Mouse (Mus musculus) cerebellum, adult 9-11 months (tissue): ENCODE measurements around the gene Gm20503.

Source experiments
- DNase-seq: peaks from one replicate; pipeline ENCODE4 v3.0.0; 2022

The Gm20503 gene

DNA sequence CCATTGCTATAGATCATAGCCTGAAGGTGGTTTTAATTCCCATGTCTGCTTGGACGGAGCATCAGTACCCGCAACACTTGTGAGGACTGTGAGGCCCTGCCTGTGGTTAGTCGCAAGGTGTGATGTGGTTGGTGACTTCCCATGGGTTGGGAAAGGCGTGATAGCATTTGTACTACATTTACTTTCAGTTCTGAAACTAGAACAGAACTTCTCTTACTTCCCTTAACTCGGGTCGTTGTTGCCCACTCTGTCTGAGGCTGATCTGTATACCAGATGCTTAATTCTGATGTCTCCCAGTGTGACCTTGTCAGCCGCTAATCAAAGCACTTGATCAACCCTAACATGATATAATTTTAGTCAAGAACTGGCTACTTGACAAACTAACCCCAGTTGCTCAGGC lies 6.2 kb downstream of the Gm20503 start:
- no peak for DNase-seq

DNA sequence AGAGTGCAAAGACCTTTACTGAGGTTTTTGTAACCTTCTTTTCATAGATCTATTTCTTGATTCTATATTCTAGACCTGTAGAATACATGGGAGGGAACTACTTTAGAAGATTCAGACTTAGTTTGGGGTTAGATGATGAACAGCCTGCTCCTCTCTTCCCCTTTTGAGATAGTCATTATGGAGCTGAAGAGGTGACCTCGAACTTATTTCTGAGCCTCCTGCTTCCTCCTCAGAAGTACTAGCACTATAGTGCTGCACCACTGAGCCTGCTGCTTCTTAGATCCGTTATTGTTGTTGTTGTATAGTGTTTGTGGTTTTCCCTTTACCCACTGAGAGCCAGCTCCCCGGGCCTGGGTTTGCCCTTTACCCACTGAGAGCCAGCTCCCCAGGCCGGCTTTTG lies 6.7 kb downstream of the Gm20503 start:
- DNase-seq, result no peak

DNA sequence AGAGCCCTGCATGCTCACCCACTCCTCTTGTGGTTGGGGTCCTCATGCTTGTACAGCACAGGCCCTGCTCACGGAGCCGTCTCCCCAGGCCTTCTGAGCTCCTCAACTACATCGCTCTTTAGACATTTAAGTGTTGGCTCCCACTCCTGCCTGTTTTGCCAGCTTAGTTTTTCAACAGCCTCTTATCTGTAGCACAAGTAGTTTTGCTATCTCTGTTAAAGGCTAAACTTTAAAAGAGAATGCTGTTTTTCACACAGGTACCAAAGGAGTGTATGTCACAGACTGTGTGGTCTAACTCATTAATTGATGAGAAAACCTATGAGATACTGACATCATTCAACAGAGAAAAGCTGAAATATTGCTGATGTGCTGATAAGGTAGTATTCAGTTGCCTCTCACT lies 8.4 kb downstream of the Gm20503 start:
- no peak for DNase-seq

DNA sequence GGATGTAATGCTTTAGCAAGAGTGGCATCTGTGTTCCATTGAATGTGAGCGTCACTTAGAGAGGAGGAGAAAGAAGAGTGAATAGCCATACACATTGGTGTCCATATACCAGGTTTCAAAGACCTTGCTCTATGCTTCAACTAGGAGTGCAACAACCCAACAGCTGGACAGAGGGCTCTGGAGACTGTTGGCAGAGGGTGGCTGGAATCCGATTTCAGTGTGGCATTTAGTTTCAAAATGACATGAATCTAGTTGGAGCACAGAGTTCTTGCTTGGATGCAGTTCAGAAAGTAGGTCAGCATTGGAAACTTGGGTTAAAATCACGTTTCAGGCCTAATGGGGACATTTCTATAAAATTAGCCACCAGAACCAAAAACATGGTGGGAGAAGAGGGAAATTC lies 12.2 kb downstream of the Gm20503 start:
- DNase-seq, result no peak

DNA sequence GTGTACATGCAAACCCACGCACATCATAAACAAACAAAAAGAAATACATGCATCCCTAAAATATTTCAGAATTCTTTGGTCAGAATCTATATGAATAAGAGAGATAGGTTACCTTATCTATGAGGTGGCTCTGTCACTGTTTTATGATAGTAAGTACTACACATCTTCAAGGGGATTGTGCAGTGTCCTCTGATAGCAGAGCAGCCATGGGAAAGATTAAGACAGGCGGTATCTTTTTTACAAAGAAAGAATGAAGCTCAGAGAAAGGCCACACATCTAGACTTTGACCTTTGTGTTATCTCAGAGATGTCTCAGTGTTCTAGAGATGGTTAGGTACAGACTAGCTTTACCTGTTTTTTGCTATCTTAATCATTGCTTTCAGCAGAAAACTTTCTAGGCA lies 13.9 kb downstream of the Gm20503 start:
- DNase-seq, result no peak

DNA sequence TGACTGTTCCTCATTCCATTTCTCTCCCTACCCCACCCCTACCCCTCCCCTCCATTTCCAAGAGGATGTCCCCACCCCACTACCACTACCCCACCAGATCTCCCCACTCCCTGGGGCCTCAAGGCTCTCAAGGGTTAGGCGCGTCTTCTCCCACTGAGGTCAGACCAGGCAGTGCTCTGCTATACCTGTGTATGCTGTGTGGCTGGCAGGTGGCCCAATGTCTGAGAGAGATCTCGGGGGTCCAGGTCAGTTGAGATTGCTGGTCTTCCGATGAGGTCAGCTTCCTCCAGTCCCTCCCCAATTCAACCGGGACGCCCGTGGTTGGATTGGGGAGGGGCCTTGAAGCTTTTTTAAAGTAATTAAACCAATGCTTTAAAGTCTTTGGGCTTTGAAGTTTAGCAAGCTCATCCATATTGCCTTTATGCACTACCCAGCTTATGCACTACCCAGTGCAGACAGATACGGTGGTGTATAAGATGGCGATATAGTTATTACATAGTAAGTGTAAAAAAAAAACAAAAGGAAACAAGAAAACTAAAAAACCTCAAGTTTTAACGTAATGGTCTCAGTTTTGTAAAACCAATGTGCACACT lies 31.4 kb downstream of the Gm20503 start:
- DNase-seq, result peak; percentile 50

DNA sequence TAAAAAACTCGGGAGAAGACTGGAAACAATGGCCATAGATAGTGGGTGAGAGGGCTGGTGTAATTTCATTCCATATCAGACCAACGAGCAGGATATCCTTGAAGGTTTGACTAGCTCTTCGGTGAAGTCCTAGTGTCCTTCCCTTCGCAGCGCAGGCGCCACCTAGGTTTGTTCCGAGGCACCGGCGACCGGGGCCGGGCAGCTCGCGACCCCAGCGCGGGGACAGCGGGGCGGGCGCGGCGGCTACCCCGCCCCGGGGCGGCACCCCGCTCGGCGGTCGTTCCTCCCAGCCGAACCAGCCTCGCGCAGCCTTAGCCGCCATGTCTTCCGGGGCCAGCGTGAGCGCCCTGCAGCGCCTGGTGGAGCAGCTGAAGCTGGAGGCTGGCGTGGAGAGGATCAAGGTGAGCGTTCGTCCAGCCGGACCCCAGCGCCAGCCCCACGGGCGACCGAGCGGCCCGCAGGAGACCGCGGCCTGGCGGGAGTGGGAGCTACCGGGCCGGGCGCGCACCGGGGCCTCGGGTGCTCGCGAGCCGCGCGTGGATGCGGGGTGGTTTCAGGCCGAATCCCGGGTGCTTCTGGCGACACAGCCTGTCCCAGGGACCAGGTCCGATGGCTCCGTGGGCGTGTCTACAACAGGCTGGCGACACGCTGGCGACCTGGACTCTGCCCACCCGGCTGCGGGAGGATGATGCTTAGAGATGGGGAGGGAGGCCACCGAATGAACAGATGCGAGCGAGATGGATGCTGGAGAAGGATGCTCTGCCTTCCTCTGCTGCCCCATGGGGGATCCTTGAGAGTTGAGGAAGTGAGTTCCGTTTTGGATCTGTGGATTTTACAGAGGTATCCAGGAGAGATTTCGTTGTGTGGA lies 32.1 kb downstream of the Gm20503 start, which contains the start of gene Gng10:
TSS of gene Gng10 (plus strand) at position 171 of the 868 bp plus-strand sequence.
- DNase-seq, result peak; percentile 77

DNA sequence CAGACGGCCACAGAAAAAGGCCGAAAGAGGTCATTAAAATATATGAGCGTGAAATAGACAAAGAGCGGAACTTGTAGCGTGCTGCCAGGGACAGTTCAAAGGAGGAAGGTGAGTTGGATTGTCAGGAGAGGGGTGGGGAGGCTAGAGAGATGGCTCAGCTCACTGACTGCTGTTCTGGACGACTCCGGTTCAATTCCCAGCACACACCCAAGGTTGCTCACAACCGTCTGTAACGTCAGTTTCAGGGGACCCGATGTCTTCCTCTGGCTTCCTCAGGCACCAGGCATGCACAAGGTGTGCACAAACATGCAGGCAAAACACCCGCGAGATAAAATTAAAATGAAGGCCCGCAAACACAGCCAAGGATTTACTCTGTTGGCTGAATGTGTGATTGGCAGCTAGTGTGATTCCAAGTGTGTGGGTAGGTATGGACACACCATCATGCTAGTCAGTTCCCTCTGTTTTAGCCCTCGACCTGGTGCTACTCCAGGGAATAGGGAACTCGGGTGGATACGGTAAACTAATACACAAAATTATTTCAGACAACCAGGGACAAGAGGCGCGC lies 32.9 kb downstream of the Gm20503 start:
- DNase-seq, result peak; percentile 23

DNA sequence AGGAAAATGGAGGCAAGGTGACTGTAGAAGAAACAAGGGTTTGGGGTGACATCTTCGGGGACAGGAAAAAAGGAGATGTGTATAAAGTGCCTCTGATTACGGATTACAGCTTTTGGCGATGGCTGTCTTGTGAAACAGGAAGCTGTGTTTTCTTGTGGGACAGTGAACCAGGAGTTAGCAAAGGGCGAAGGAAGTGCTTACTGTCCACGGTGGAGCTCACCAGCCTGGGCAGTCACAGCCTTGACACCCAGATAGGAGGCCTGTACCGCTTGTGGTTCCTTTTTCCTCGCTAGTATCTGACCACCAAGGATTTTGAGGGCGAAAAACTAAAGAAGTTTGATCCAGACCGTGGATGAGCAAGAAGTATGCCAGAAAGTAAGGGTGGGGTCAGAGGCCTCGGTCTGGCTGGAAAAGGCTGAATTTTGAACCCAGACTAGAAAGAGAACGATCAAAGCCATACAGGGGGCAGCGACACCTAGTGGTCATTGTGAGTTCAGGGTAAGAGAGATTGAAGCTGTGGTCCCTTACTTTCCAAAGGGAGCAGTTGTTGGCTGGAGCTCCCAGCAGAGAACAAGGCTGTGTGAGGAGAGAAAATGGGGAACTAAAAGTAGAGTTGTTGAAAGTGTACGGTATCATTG lies 33.6 kb downstream of the Gm20503 start:
- peak; percentile 68 for DNase-seq

DNA sequence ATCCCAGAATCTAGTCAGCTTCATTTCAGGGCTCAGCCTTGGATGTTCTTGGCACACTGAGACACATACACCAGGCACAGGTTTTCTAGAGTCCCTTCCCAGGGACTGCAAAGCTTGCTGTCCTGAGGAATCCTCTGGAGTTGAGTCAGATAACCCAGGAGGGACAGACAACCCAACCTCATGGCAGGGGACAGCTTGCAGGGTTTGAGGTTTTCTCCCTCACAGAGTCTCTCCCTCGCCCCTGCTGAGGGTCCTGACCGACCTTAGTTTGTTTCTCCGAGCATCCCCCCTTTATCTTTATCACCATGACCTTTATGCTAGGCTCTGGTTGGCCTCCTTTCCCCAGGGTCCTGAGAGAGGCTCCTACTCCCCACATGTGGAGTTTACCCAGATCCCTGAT lies 34.5 kb downstream of the Gm20503 start:
- DNase-seq, result no peak

DNA sequence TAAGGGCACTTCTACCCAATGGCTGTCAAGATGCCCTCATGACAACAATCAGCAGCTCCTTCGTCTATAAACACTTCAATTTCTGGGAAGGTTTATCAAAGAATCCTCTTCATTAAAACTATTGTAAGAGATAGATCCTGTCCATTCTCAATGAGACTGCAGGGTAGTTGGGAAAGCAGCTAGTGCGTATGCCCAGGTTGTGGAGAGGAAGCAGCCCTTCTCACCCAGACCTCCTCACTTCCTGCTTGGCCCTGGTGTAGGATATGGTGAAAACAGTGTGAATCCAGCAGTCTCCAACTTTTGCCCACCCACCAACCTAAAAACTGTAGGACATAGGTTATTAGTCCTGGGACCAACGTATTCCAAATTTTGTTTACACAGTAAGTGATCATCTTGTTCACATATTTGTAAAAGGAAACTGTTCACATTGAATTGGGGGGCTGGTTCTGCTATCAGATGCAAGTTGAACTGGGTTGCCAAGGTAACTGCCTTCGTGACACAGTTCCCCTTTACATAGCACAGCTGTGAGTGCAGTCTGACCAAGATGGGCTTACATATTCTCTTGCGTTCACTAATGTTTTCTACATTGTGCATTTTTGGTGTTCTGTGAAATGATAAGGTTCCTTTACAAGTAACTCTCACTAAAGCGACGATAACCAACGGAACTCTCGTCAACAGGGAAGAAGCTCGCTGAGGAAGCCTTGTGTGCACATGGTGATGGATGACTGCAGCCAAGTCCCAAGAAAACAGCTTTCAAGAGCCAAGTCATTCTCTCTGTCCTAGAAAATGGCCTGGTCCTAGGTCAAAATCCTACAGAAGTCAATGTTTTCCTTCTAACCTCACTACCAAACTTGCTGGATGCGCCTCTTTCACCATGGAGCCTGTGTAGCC lies 37.6 kb downstream of the Gm20503 start:
- DNase-seq, result no peak

DNA sequence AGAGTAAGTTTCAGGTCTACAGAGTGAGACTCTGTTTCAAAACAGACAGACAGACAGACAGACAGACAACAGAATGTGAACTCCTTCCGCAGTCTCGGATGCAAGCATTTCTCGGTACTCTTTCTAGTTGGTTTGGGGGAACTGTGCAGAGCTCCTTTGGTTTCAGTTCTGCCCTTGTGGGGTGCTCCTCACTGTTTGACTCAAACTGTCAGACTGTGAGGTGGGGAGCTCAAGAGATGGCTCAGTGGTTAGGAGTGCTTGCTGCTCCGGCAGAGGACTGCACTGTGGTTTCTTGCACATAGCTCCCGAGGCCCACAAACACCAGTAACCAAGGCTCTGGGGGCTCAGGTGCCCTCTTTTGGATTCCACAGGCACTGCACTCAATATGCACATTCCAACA lies 40.1 kb downstream of the Gm20503 start:
- DNase-seq, result no peak

DNA sequence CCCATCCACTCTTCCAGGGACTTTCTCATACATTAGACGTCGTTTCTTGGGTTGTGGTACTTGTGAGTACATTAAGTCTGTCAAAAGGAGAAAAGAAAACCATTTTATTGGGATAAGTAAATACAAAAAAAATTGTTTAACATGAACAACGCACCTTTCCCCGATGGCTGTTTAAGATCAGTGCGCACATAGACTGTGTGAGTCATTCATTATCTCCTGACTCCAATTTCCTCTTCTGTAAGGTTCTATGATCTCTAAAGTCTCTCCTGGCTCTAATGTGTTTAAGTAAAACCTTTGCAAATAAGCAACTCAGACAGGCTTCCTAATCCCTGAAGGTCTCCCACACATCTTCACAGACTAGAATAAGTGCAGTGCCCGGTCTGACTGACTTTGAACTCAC lies 40.9 kb downstream of the Gm20503 start:
- no peak for DNase-seq

DNA sequence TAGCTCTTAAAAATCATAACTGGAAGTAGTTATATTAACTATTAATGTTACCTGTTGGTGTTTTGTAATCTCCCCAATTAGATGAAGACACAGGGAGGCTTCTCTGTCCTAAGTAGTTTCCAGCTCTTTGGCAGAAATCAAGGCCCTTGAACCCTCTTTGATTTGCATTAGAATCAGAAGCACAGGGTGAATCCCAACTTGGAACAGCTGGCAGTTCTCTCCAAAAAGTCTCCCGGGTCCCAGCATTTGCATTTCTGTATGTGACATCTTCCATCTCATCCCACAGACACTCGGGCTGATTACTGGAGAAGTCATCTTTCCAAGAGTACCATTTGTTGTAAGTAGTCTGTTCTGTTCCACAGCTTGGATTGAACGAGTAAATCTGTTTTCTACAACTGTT lies 44.2 kb downstream of the Gm20503 start:
- DNase-seq, result no peak

DNA sequence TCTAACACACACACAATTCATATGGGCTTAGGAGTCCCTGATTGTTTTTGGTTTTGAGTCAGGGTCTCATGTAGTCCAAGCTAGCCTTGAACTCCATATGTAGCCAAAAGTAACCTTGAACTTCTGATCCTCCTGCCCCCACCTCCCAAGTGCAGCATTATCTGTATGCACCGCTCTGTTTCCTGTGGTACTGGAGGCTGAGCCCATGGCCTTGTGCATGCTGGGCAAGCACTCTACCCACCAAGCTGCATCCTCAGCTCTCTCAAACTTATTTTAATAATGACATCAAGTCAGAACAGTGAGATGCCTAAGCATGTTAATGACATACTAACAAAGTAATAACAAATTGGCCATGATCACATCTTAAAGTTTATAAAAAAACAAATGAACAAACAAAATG lies 48.1 kb downstream of the Gm20503 start:
- DNase-seq, result no peak

DNA sequence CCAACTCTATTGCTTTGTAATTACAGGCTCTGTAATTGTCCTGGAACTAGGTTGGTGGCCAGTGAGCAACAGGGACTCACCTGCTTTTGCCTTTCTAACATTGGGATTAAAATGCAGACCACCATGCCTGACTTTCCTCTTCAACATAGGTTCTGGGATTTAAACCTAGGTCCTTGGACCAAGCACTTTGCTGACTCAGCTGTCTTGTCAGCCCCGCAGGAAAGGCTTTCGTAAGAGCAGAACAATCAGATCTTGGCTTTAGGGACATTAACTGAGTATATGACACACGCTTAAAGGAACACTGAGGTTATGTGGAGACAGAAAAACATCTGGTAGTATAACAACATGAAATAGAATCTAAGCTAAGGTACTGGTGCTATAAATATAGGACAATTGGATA lies 54.9 kb downstream of the Gm20503 start:
- no peak for DNase-seq

DNA sequence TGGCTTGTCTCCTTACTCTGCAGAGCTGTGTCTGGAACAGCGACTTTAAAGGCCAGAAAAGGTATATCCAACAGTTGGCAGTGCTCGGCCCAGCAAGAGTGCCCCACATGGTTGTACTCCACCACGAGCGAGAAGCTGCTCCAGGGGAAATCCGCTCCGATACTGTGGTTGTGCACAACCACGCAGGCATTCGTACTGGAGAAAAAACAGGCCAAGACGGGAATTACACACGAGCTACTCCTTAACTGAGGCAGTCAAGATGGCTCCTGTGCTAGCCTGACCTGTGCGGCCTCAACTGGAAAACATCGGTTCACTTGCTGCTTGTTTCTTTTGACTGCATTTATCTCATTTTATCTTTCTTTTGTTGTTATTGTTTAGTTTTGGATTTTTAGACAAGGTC lies 59.5 kb downstream of the Gm20503 start:
- no peak for DNase-seq

DNA sequence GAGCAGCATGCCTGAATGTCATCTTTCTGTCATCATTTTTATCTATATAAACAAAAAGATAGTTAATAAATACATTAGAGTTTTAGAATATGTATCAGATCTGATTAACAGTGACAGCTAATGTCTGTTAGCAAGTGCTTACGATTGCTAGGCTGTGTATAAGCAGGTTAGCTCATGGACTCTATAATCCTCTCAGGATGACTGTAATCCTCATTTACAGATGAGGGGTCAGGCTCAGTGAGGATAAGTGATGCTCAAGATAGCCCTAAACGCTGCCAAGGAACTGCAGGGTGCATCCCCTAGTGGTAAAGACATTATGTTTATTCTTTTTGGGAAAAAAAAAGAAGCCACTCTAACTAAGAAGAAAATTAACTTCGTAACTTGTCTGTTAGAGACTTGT lies 66.3 kb downstream of the Gm20503 start:
- no peak for DNase-seq

DNA sequence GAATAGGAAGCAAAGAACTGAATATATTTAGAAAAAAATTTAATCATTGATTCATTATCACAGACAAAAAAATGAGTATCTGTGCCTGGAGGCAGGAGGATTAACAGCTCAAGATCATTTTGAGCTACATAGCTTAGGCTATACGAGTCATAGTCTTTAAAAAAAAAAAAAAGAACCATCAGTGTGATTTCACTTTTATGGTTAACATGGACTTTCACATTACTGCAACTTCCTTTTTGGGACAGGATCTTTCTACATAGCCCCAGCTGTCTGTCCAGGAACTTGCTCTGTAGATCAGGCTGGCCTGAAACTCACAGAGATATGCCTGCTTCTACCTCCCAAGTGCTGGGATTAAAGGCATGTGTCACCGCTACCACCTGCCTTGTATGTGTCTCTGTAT lies 80.4 kb downstream of the Gm20503 start:
- DNase-seq, result no peak

DNA sequence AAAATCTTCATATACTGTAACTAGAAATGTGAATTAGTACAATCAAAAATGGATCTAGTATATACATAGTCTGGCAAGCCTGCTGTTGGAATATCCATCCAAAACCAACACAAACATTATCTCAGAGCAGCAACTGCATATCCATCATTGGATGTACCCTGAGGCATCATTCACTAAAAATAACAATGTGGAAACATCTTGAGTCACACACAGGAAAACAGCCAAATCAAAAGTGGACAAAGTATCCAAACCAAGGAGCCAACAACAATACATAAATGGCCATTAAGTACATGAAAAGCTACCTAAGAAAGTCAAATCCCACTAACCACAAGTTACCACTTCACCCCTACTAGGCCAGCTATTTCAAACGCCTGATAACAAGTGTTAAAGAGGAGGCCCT lies 86.4 kb downstream of the Gm20503 start:
- DNase-seq, result no peak
